Mouse (Mus musculus): ENCODE data around the gene Stk40. TPM values are rescaled to one million over a fixed set of nuclear protein-coding genes. Genes with fewer than 3 reads are reported as not detected.
"Not testable (repeated sequence)": the region's sequence is repeated elsewhere in the genome, so short reads cannot be mapped to it uniquely, and the experiment has no call there.

The Stk40 gene
- polyA plus RNA-seq, 1 experiment, result 14.0 TPM

DNA sequence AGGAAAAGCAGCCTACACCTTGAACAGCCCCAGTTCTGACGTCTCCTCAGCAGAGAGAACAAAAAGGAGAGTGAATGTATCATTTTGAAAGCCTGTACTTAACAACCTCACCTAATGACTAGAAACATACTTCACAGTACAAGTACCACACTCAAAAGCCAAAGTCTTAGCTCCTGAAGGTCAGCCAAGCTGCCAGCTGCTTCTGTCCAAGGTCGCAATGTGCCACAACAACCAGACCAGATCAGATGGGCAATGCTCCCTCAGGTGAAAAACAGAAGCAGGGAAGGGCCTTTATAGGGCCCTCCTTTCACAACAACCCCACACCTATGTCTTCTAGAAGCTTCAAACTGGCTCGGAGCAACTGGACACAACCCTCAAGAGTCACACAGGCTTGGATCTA, 62.3 kb downstream of the Stk40 start:
- TF ChIP-seq POLR2A (IDR thresholded peaks at IDR 0.05; ENCODE audit: borderline replicate concordance, control insufficient read depth, low read depth, low read length) (no peak), CTCF (IDR thresholded peaks at IDR 0.05; ENCODE audit: control insufficient read depth, insufficient read depth, low read length) (no peak)
- no peak overlapping the region for H3K27ac ChIP-seq (ENCODE audit: control insufficient read depth, insufficient read depth, low read depth, low read length, poor library complexity)
- no peak overlapping the region for H3K4me3 ChIP-seq (replicated peaks; ENCODE audit: control insufficient read depth, low read depth, low read length)
- WGBS, result 92% methylated on average over 3 of the region's 3 CpGs
- no peaks in the 10 kb centered on the region; the same call in 1 of the 2 replicates for H3K4me1 ChIP-seq (ENCODE audit: control insufficient read depth, insufficient read depth, low read length)

DNA sequence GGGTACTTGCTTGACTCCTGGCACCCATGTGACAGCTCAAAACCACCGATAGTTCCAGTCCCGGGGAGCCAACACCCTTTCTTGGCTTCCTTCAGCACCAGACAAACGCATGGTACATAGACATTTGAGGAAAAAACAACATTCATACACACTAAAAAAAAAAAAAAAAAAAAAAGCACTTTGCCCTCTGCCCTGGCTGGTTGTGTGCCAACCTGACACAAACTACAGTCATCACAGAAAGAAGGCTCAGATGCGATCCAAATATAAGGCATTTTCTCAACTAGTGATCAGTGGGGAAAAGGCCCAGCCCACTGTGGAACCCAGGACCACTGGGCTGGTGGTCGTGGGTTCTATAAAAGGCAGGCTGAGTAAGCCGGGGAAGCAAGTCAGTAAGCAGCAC, 65.1 kb downstream of the Stk40 start:
- TF ChIP-seq CTCF (IDR thresholded peaks at IDR 0.05; ENCODE audit: control insufficient read depth, insufficient read depth, low read length), result no peak
- Histone ChIP-seq H3K4me3 (replicated peaks; ENCODE audit: control insufficient read depth, low read depth, low read length) (no peak overlapping the region), H3K27ac (ENCODE audit: control insufficient read depth, insufficient read depth, low read depth, low read length, poor library complexity) (no peak overlapping the region), H3K4me1 (ENCODE audit: control insufficient read depth, insufficient read depth, low read length) (no peaks in the 10 kb centered on the region)
- 86% methylated on average over 6 of the region's 6 CpGs for WGBS

DNA sequence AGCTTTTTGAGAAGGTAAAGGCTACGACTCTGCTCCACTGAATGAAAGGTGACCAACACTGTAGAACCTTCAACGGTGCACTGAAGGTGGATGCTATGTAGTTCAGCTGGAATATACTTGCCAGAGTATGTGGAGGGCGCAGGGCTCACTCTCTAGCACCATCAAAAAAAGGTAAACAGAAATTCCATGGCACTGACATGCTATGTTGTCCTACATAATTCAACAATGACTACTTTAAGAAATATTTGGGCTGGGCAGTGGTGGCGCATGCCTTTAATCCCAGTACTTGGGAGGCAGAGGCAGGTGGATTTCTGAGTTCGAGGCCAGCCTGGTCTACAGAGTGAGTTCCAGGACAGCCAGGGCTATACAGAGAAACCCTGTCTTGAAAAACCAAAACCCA, 67.0 kb downstream of the Stk40 start:
- not testable (repeated sequence) for H3K27ac ChIP-seq (ENCODE audit: control insufficient read depth, insufficient read depth, low read depth, low read length, poor library complexity); H3K4me1 ChIP-seq (ENCODE audit: control insufficient read depth, insufficient read depth, low read length); H3K4me3 ChIP-seq (replicated peaks; ENCODE audit: control insufficient read depth, low read depth, low read length)
- WGBS, result 92% methylated on average over 5 of the region's 5 CpGs

DNA sequence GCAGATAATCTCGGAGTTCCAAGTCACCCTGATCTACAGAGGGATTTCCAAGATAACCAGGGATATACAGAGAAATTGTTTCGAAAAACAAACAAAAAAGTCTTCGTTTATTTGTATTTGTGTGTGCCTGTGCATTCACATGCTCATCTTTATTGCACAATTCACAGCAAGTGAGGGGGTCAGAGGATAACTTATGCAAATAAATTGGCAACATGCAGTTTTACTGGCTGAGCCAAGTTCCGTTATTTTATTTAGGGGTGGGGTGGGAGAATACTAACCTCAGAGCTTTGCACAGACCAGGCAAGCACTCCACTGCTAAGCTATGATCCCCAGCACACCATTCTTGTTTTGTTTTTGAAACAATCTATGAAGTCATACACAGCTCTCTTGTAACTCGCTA, 70.0 kb downstream of the Stk40 start:
- H3K4me1 ChIP-seq (ENCODE audit: control insufficient read depth, insufficient read depth, low read length), result no peaks in the 10 kb centered on the region
- H3K4me3 ChIP-seq (replicated peaks; ENCODE audit: control insufficient read depth, low read depth, low read length), result no peak overlapping the region
- TF ChIP-seq CTCF (IDR thresholded peaks at IDR 0.05; ENCODE audit: control insufficient read depth, insufficient read depth, low read length) (no peak), POLR2A (IDR thresholded peaks at IDR 0.05; ENCODE audit: borderline replicate concordance, control insufficient read depth, low read depth, low read length) (no peak)
- H3K27ac ChIP-seq (ENCODE audit: control insufficient read depth, insufficient read depth, low read depth, low read length, poor library complexity), result no peak overlapping the region
- WGBS, result 92% methylated on average over 5 of the region's 5 CpGs

DNA sequence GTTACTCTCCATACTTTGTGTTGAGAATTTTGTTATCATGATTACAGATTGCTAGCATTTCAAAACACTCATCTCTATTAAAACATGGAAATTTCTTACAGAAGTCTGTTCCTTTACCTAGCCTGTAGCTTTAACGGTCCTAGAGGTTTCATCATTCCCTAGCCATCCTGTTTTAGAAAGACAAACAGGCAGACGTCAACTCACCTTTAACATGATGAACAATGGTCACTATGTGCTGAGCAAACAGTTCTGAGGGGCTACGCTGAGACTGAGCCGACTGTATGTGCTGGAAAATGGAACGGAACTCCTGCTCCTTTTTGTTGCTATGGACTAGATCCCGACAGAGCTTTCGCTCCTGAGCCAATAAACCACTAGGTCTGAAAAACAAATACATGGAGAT, 72.2 kb downstream of the Stk40 start:
- not testable (repeated sequence) for H3K4me1 ChIP-seq (ENCODE audit: control insufficient read depth, insufficient read depth, low read length); H3K4me3 ChIP-seq (replicated peaks; ENCODE audit: control insufficient read depth, low read depth, low read length); H3K27ac ChIP-seq (ENCODE audit: control insufficient read depth, insufficient read depth, low read depth, low read length, poor library complexity)
- 90% methylated on average over 7 of the region's 7 CpGs for WGBS

DNA sequence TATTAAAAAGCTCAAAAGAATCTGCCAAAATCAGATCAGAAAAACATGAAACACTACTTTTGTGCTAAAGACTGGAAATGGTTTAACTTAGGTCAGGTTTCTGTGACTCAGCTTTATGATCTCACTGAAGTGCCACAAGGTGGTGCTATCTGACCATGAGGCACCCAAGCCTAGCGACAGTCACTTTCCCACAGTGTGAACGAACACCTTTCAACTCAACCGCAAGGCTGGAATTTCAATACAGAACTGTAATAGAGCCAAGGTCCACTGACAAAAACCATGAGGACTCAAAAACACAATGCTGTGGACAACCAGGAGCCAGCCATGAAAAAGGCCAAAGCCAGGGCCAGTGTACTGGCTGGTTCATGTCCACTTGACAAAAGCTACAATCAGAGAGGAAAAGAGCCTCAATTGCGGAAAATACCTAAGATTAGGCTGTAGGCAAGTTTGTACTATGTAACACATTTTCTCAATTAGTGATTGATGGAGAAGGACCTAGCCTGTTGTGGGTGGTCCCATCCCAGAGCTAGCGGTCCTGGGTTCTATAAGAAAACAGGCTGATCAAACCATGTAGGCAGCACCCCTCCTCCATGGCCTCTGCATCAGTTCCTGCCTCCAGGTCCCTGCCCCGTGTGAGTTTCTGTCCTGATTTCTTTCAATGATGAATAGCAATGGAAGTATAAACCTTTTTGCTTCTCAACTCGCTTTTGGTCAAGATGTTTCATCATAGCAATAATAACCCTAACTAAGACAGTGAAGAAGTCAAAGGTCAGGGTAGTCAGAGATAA, 77.6 kb downstream of the Stk40 start:
- Histone ChIP-seq H3K27ac (ENCODE audit: control insufficient read depth, insufficient read depth, low read depth, low read length, poor library complexity) (no peak overlapping the region), H3K4me3 (replicated peaks; ENCODE audit: control insufficient read depth, low read depth, low read length) (no peak overlapping the region), H3K4me1 (ENCODE audit: control insufficient read depth, insufficient read depth, low read length) (no peaks in the 10 kb centered on the region)
- TF ChIP-seq POLR2A (IDR thresholded peaks at IDR 0.05; ENCODE audit: borderline replicate concordance, control insufficient read depth, low read depth, low read length), result no peak
- TF ChIP-seq CTCF (IDR thresholded peaks at IDR 0.05; ENCODE audit: control insufficient read depth, insufficient read depth, low read length), result peak; percentile 88
- WGBS, result 60% methylated on average over 7 of the region's 7 CpGs

DNA sequence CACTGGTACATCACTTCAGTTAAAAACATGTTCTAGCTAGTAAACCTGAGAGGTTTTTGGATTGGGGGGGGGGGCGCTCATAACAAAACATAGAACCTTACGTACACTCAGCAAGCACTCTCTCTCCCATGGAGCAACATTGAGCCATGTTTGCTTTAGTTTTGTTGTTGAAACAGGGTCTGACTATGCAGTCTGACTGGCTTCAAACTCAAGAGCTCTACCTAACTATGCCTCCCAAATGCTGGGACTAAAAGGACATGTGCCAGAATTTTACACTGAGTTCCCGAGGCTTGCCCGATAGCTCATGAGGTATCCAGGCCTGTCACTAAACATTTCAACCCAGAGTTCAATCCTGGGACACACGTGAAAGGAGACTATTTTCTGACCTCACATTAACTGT, 79.3 kb downstream of the Stk40 start:
- Histone ChIP-seq H3K4me1 (ENCODE audit: control insufficient read depth, insufficient read depth, low read length) (no peaks in the 10 kb centered on the region), H3K27ac (ENCODE audit: control insufficient read depth, insufficient read depth, low read depth, low read length, poor library complexity) (no peak overlapping the region), H3K4me3 (replicated peaks; ENCODE audit: control insufficient read depth, low read depth, low read length) (no peak overlapping the region)
- TF ChIP-seq POLR2A (IDR thresholded peaks at IDR 0.05; ENCODE audit: borderline replicate concordance, control insufficient read depth, low read depth, low read length) (no peak), CTCF (IDR thresholded peaks at IDR 0.05; ENCODE audit: control insufficient read depth, insufficient read depth, low read length) (no peak)
- WGBS, result 91% methylated on average over 5 of the region's 5 CpGs

DNA sequence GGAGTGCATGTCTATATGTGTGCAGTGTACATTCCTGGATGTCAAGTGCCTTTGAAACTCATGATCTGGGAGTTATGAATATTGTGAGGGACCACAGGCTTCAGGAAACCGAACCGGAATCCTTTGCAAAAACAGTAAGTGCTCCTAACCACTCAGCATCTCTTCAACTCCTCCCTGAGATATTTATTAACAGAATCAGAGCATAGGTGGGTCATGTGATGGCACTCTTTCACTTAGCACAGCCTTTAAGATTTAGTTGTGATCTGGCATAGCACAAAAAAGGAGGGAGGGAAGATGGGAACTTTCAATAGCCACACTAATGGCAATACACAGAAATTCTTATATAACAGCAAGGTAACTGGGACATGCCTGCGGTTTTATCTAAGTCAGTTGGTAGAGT, 83.3 kb downstream of the Stk40 start:
- Histone ChIP-seq H3K4me1 (ENCODE audit: control insufficient read depth, insufficient read depth, low read length) (no peaks in the 10 kb centered on the region), H3K4me3 (replicated peaks; ENCODE audit: control insufficient read depth, low read depth, low read length) (no peak overlapping the region), H3K27ac (ENCODE audit: control insufficient read depth, insufficient read depth, low read depth, low read length, poor library complexity) (no peak overlapping the region)
- 91% methylated on average over 3 of the region's 3 CpGs for WGBS
- TF ChIP-seq CTCF (IDR thresholded peaks at IDR 0.05; ENCODE audit: control insufficient read depth, insufficient read depth, low read length) (no peak), POLR2A (IDR thresholded peaks at IDR 0.05; ENCODE audit: borderline replicate concordance, control insufficient read depth, low read depth, low read length) (no peak)

Other genes with a start within 250 kb of the Stk40 start
- gene Csf3r, start 79.4 kb upstream of the Stk40 start, polyA plus RNA-seq (2011; ENCODE audit: insufficient read depth, insufficient read length, low replicate concordance, missing spikeins), result 39.0 and 158 TPM in 2 replicates
- 75.0 and 98.1 TPM in 2 replicates for gene Mrps15, start 57.0 kb upstream of the Stk40 start, polyA plus RNA-seq (2011; ENCODE audit: insufficient read depth, insufficient read length, low replicate concordance, missing spikeins)
- 1.3 and 8.2 TPM in 2 replicates for gene Oscp1, start 45.4 kb upstream of the Stk40 start, polyA plus RNA-seq (2011; ENCODE audit: insufficient read depth, insufficient read length, low replicate concordance, missing spikeins)
- gene Lsm10, start 7.3 kb upstream of the Stk40 start, polyA plus RNA-seq (2011; ENCODE audit: insufficient read depth, insufficient read length, low replicate concordance, missing spikeins), result 6.6 and 21.2 TPM in 2 replicates
- gene Eva1b, start 43.8 kb downstream of the Stk40 start, polyA plus RNA-seq (2011; ENCODE audit: insufficient read depth, insufficient read length, low replicate concordance, missing spikeins), result 5.7 and 7.1 TPM in 2 replicates
- gene Sh3d21, start 59.5 kb downstream of the Stk40 start, polyA plus RNA-seq (2011; ENCODE audit: insufficient read depth, insufficient read length, low replicate concordance, missing spikeins), result 1.0 TPM in 1 of 2 replicates, not detected in the other
- 133 and 198 TPM in 2 replicates for gene Thrap3, start 98.8 kb downstream of the Stk40 start, polyA plus RNA-seq (2011; ENCODE audit: insufficient read depth, insufficient read length, low replicate concordance, missing spikeins)
- gene Map7d1, start 152.4 kb downstream of the Stk40 start, polyA plus RNA-seq (2011; ENCODE audit: insufficient read depth, insufficient read length, low replicate concordance, missing spikeins), result 28.7 and 45.5 TPM in 2 replicates
- 24.1 and 32.5 TPM in 2 replicates for gene Trappc3, start 158.4 kb downstream of the Stk40 start, polyA plus RNA-seq (2011; ENCODE audit: insufficient read depth, insufficient read length, low replicate concordance, missing spikeins)
- gene Col8a2, start 182.8 kb downstream of the Stk40 start, polyA plus RNA-seq (2011; ENCODE audit: insufficient read depth, insufficient read length, low replicate concordance, missing spikeins), result 0.57 TPM in 1 of 2 replicates, not detected in the other
- gene Adprhl2, start 217.7 kb downstream of the Stk40 start, polyA plus RNA-seq (2011; ENCODE audit: insufficient read depth, insufficient read length, low replicate concordance, missing spikeins), result 11.4 and 20.2 TPM in 2 replicates
- gene Tekt2, start 221.7 kb downstream of the Stk40 start, polyA plus RNA-seq (2011; ENCODE audit: insufficient read depth, insufficient read length, low replicate concordance, missing spikeins), result 0.65 TPM in 1 of 2 replicates, not detected in the other